Mouse (Mus musculus): ENCODE measurements around the gene Spata31d1c. TPM values are rescaled to one million over a fixed set of nuclear protein-coding genes. Genes with fewer than 3 reads are reported as not detected.

The Spata31d1c gene
- polyA plus RNA-seq, 1 experiment: not detected

DNA sequence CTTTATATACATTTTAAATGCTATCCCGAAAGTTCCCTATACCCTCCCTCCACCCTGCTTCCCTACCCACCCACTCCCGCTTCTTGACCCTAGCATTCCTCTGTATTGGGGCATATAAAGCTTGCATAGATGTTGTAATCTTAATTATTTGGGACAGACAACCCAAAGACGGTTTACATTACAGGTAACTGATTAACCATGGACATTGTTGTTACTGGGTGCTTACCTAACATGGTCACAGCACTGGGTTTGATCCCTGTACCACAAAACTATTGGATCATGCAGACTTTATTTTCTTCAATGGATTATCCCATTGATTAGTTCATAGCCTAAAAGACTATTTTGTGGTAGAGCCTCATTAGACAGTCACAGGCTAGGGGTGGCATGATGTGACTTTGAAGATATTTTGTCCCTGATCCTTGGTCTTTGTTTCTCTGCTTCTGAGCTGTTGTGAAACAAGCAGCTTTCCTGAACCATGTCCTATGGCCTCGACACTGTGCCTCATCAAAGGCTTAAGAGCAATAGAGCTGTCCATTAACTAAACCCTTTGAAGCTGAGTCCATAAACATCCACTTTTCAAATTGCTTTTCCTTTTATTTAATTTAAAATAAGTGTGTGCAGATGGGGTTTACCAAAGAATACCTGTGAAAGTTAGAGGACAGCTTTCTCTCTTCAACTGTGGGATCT is 21.7 kb upstream of the Spata31d1c start:
- Histone ChIP-seq H3K27me3 (ENCODE audit: control insufficient read depth, insufficient read depth, insufficient read length) (no peaks in the 10 kb centered on the region), H3K4me3 (no peak overlapping the region), H3K36me3 (ENCODE audit: control insufficient read depth, insufficient read depth) (no peaks in the 10 kb centered on the region), H3K79me2 (ENCODE audit: control insufficient read depth, insufficient read depth) (no peaks in the 10 kb centered on the region), H3ac (ENCODE audit: control insufficient read depth, insufficient read length) (no peak overlapping the region), H3K4me2 (ENCODE audit: low read depth) (no peak overlapping the region)
- TF ChIP-seq TCF12 (IDR thresholded peaks at IDR 0.05; ENCODE audit: insufficient read depth, poor library complexity, severe bottlenecking): no peak
- no peak for TF ChIP-seq POLR2AphosphoS2 (IDR thresholded peaks at IDR 0.05; ENCODE audit: insufficient read length, low read depth)
- no peak for TF ChIP-seq TCF3 (IDR thresholded peaks at IDR 0.05; ENCODE audit: insufficient read length, low read depth)
- TF ChIP-seq USF1 (IDR thresholded peaks at IDR 0.05; ENCODE audit: low read depth): no peak
- no peak for TF ChIP-seq MAX (IDR thresholded peaks at IDR 0.05; ENCODE audit: low read depth)

DNA sequence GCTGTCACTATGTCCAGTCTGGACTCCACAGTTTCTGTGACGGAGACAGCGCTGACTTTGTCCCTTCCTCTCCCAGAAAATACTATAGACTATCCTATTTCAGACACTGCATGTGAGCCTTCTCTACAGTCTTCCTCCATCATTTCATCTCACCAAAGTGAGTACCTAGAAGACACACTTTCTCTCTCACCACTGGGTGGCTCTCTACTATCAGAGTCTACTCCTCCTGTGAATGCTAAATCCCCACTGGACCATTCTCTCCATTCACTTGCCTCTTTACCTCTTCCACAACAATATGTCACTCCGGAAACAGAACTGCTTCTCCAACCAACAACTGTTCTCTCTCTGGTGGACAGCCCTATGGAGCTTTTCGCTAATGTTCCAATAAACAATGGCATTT is 2.2 kb downstream of the Spata31d1c start:
- Histone ChIP-seq H3K4me2 (ENCODE audit: low read depth) (no peak overlapping the region), H3K36me3 (ENCODE audit: control insufficient read depth, insufficient read depth) (no peaks in the 10 kb centered on the region), H3K79me2 (ENCODE audit: control insufficient read depth, insufficient read depth) (no peaks in the 10 kb centered on the region), H3K27me3 (ENCODE audit: control insufficient read depth, insufficient read depth, insufficient read length) (no peaks in the 10 kb centered on the region), H3ac (ENCODE audit: control insufficient read depth, insufficient read length) (no peak overlapping the region), H3K4me3 (no peak overlapping the region)
- TF ChIP-seq CEBPB (IDR thresholded peaks at IDR 0.05; ENCODE audit: insufficient read depth, poor library complexity, severe bottlenecking) (no peak), TCF12 (IDR thresholded peaks at IDR 0.05; ENCODE audit: insufficient read depth, poor library complexity, severe bottlenecking) (no peak), E2F4 (IDR thresholded peaks at IDR 0.05; ENCODE audit: insufficient read depth) (no peak), TCF3 (IDR thresholded peaks at IDR 0.05; ENCODE audit: insufficient read length, low read depth) (no peak), REST (IDR thresholded peaks at IDR 0.05; ENCODE audit: insufficient read depth, insufficient read length) (no peak), MYOG (IDR thresholded peaks at IDR 0.05; ENCODE audit: control insufficient read depth in 1 of 3, insufficient read depth in 1 of 3, insufficient read length in 2 of 3, low read depth in 2 of 3) (no peak), MYOD1 (IDR thresholded peaks at IDR 0.05; ENCODE audit: control insufficient read depth in 1 of 3, insufficient read length in 2 of 3, low read depth in 2 of 3) (no peak), MAX (IDR thresholded peaks at IDR 0.05; ENCODE audit: low read depth) (no peak)

DNA sequence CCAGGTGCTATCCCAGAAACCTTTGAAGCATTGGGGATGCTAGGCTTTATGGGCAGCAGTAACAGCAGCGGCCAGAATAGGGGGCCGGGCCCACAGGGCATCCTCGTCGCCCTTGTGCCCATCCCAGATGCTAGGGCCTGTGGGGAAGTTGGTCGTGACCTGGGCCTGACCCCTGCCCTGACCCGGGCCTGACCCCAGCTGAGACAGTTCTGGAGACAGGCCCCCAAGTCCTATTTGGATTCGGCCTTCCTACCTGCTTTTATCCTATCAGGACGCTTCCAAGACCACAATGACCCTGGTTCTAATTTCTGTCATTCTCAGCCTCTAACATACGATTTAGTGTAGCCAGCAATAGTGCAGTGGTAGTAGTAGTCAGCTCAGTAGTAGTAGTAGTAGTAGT is 19.8 kb downstream of the Spata31d1c start, which contains the start of gene Prss47:
Gene Prss47, minus strand, starts transcription at position 101 of the 400 bp plus-strand sequence.
- Histone ChIP-seq H3K4me3 (no peak within 1 kb of the TSS), H3K36me3 (ENCODE audit: control insufficient read depth, insufficient read depth) (no peaks in the 10 kb centered on the region), H3K27me3 (ENCODE audit: control insufficient read depth, insufficient read depth, insufficient read length) (no peaks in the 10 kb centered on the region), H3ac (ENCODE audit: control insufficient read depth, insufficient read length) (no peak within 1 kb of the TSS), H3K79me2 (ENCODE audit: control insufficient read depth, insufficient read depth) (no peaks in the 10 kb centered on the region), H3K4me2 (ENCODE audit: low read depth) (no peak within 1 kb of the TSS)
- TF ChIP-seq CEBPB (IDR thresholded peaks at IDR 0.05; ENCODE audit: insufficient read depth, poor library complexity, severe bottlenecking) (no peak), POLR2AphosphoS2 (IDR thresholded peaks at IDR 0.05; ENCODE audit: insufficient read length, low read depth) (no peak), POLR2A (IDR thresholded peaks at IDR 0.05; ENCODE audit: insufficient read length, low read depth) (no peak), MAX (IDR thresholded peaks at IDR 0.05; ENCODE audit: low read depth) (no peak), TCF3 (IDR thresholded peaks at IDR 0.05; ENCODE audit: insufficient read length, low read depth) (no peak), SRF (IDR thresholded peaks at IDR 0.05; ENCODE audit: control insufficient read depth, insufficient read length, low read depth) (no peak), TCF12 (IDR thresholded peaks at IDR 0.05; ENCODE audit: insufficient read depth, poor library complexity, severe bottlenecking) (no peak), REST (IDR thresholded peaks at IDR 0.05; ENCODE audit: insufficient read depth, insufficient read length) (no peak), USF1 (IDR thresholded peaks at IDR 0.05; ENCODE audit: low read depth) (no peak), E2F4 (IDR thresholded peaks at IDR 0.05; ENCODE audit: insufficient read depth) (no peak), MYOG (IDR thresholded peaks at IDR 0.05; ENCODE audit: control insufficient read depth in 1 of 3, insufficient read depth in 1 of 3, insufficient read length in 2 of 3, low read depth in 2 of 3) (no peak), MYOD1 (IDR thresholded peaks at IDR 0.05; ENCODE audit: control insufficient read depth in 1 of 3, insufficient read length in 2 of 3, low read depth in 2 of 3) (no peak)

DNA sequence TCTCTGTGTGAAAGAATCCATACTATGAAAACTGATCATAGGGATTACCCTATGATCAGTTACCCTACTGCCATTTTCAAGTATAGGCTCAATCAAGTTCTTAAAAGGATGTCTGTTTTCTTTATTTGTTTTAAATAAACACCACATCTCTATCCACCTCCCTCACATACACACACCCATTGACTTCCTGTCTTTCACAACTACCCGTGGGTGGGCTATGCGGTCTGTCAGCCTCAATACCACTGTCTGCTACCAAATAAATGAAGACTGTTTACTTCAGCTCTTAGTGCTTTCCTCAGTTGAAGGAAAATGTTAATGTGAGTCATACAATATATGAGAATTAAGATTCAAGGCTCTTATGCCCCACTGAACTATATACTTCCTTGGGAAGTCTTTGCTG is 37.1 kb downstream of the Spata31d1c start:
- no peak overlapping the region for H3K4me2 ChIP-seq (ENCODE audit: low read depth)
- H3K36me3 ChIP-seq (ENCODE audit: control insufficient read depth, insufficient read depth): peaks cover 40% of the 10 kb centered on the region
- no peak overlapping the region for H3ac ChIP-seq (ENCODE audit: control insufficient read depth, insufficient read length)
- H3K27me3 ChIP-seq (ENCODE audit: control insufficient read depth, insufficient read depth, insufficient read length): no peaks in the 10 kb centered on the region
- no peaks in the 10 kb centered on the region for H3K79me2 ChIP-seq (ENCODE audit: control insufficient read depth, insufficient read depth)
- no peak overlapping the region for H3K4me3 ChIP-seq
- TF ChIP-seq TCF3 (IDR thresholded peaks at IDR 0.05; ENCODE audit: insufficient read length, low read depth) (no peak), MYOD1 (IDR thresholded peaks at IDR 0.05; ENCODE audit: control insufficient read depth in 1 of 3, insufficient read length in 2 of 3, low read depth in 2 of 3) (no peak), REST (IDR thresholded peaks at IDR 0.05; ENCODE audit: insufficient read depth, insufficient read length) (no peak), CEBPB (IDR thresholded peaks at IDR 0.05; ENCODE audit: insufficient read depth, poor library complexity, severe bottlenecking) (no peak), USF1 (IDR thresholded peaks at IDR 0.05; ENCODE audit: low read depth) (no peak)

Other genes starting within 250 kb of the Spata31d1c start
- 0.02 TPM for gene Cntnap3, start 129.1 kb upstream of the Spata31d1c start, polyA plus RNA-seq (2012; fragmentation: generic; extraction: Trizol)
- not detected for gene Spata31, start 115.7 kb upstream of the Spata31d1c start, polyA plus RNA-seq (2012; fragmentation: generic; extraction: Trizol)
- gene Prss47, start 19.7 kb downstream of the Spata31d1c start, polyA plus RNA-seq (2012; fragmentation: generic; extraction: Trizol): not detected
- 6.0 TPM for gene Mfsd14b, start 79.9 kb downstream of the Spata31d1c start, polyA plus RNA-seq (2012; fragmentation: generic; extraction: Trizol)
- not detected for gene Olfr465-ps1, start 105.0 kb downstream of the Spata31d1c start, polyA plus RNA-seq (2012; fragmentation: generic; extraction: Trizol)
- gene Olfr466, start 117.2 kb downstream of the Spata31d1c start, polyA plus RNA-seq (2012; fragmentation: generic; extraction: Trizol): not detected
- not detected for gene Nlrp4f, start 172.9 kb downstream of the Spata31d1c start, polyA plus RNA-seq (2012; fragmentation: generic; extraction: Trizol)
- not detected for gene Gm10775, start 226.5 kb downstream of the Spata31d1c start, polyA plus RNA-seq (2012; fragmentation: generic; extraction: Trizol)
- gene Zfp369, start 245.8 kb downstream of the Spata31d1c start, polyA plus RNA-seq (2012; fragmentation: generic; extraction: Trizol): 11.9 TPM

Data from myocyte (in vitro differentiated cells).